Mouse (Mus musculus): ENCODE measurements around the gene Colgalt1. TPM values are rescaled to one million over a fixed set of nuclear protein-coding genes. Genes with fewer than 3 reads are reported as not detected.

The Colgalt1 gene
- polyA plus RNA-seq, 1 experiment from 2014 or later: 67.2 TPM

- Histone ChIP-seq H3K27ac (no peak overlapping the region), H3K4me2 (replicated peaks) (peak overlapping the region; percentile 48), H3K9ac (no peak overlapping the region), H3K4me3 (peak overlapping the region; percentile 5; the same call in 1 of the 2 replicates), H3K4me1 (peaks cover 40% of the 10 kb centered on the region), H3K9me3 (no peaks in the 10 kb centered on the region), H3K36me3 (peaks cover 6% of the 10 kb centered on the region; the same call in 1 of the 2 replicates), H3K27me3 (replicated peaks) (peaks cover 39% of the 10 kb centered on the region)
- 3% methylated on average over 22 of the region's 22 CpGs for WGBS
- peak; percentile 22; the same call in 1 of the 2 replicates for ATAC-seq (ENCODE audit: low FRiP score, low read depth)
These were observed 54.7 kb downstream of the Colgalt1 start for GRCm38 (mm10) chr8:71665331-71666130.

- Histone ChIP-seq H3K4me3 (no peak overlapping the region), H3K9ac (no peak overlapping the region), H3K9me3 (no peaks in the 10 kb centered on the region), H3K36me3 (peaks cover 6% of the 10 kb centered on the region; the same call in 1 of the 2 replicates), H3K4me1 (peaks cover 47% of the 10 kb centered on the region), H3K27me3 (replicated peaks) (peaks cover 30% of the 10 kb centered on the region), H3K27ac (0 out of 2 replicates have a peak overlapping the region, but pooled peaks have one; percentile 3), H3K4me2 (replicated peaks) (0 out of 2 replicates have a peak overlapping the region, but pooled peaks have one; percentile 48)
- ATAC-seq (ENCODE audit: low FRiP score, low read depth): no peak
- 11% methylated on average over 1 of the region's 1 CpGs for WGBS
These were observed 56.1 kb downstream of the Colgalt1 start for GRCm38 (mm10) chr8:71666855-71667254.

DNA sequence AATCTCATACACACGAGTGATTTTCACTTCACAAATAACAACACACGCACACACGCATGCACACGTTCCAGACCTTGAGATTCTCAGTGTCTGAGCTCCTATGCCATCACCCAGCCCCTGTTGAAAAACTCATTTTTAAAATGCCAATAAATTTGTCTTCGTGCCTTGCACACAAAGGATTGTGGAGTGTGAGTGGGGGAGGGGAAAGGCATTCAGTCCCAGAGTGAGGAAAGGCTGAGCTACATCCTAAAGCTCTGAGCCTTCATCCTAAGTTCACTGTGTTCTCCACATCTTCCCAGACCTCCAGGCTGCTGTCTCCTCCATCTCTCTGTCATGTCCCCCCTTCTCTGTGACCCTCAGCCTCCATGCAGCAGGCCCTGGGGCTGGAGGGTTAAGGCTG is 56.5 kb downstream of the Colgalt1 start:
- Histone ChIP-seq H3K9ac (peak overlapping the region; percentile 45), H3K4me3 (no peak overlapping the region), H3K9me3 (no peaks in the 10 kb centered on the region), H3K36me3 (peaks cover 6% of the 10 kb centered on the region; the same call in 1 of the 2 replicates), H3K27me3 (replicated peaks) (peaks cover 28% of the 10 kb centered on the region), H3K4me1 (peaks cover 47% of the 10 kb centered on the region), H3K27ac (no peak overlapping the region), H3K4me2 (replicated peaks) (peak overlapping the region; percentile 48)
- WGBS: 43% methylated on average over 5 of the region's 5 CpGs
- no peak for ATAC-seq (ENCODE audit: low FRiP score, low read depth)

DNA sequence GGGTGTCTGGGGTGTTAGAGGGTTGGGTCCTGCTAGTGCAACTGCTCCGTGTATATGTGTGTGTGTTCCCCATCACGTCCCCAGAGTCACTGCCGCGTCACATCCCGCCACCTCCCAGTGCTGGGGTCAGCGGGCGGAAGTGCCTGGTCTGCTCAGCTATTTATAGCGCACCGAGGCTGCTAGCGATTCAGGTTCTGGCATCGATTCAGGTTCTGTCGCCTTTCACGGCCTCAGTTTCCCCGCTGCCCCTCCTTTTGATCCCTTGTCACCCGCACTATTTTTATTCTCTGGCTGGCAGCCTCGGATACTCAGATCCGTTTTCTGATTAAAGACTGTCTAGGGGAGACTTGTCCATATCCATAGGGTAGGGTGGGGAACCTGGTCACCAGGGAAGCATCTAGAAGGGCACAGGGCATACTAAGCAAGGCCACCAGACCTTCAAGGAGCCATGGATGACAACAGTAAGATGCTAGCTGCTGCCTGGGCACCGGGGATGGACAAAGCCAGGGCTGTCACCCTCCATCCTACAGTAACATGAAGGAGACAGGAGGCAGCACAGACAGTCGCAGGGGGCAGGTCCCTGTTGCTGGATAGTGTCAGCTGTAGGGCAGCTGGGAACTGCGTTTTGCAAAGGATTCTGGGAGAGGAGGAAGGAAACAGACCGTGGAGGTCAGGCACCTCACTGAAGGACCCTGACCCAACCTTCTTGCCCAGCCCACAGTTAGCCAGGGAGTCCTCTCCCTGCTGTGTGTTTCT is 57.6 kb downstream of the Colgalt1 start:
- no peak overlapping the region for H3K27ac ChIP-seq
- no peak for ATAC-seq (ENCODE audit: low FRiP score, low read depth)
- no peak overlapping the region for H3K9ac ChIP-seq

GRCm38 (mm10) chr8:71670198-71670597 is 59.4 kb downstream of the Colgalt1 start:
- Histone ChIP-seq H3K27me3 (replicated peaks) (peaks cover 28% of the 10 kb centered on the region), H3K4me2 (replicated peaks) (peak overlapping the region; percentile 90), H3K27ac (no peak overlapping the region), H3K36me3 (no peaks in the 10 kb centered on the region), H3K9me3 (no peaks in the 10 kb centered on the region), H3K9ac (peak overlapping the region; percentile 70), H3K4me3 (peak overlapping the region; percentile 75), H3K4me1 (peaks cover 46% of the 10 kb centered on the region)
- WGBS: 9% methylated on average over 10 of the region's 12 CpGs
- peak; percentile 12 for ATAC-seq (ENCODE audit: low FRiP score, low read depth)

More for the DNA sequence above, 57.6 kb downstream of the Colgalt1 start:
- Histone ChIP-seq H3K4me1 (peaks cover 47% of the 10 kb centered on the region), H3K9me3 (no peaks in the 10 kb centered on the region), H3K4me2 (replicated peaks) (peak overlapping the region; percentile 48), H3K36me3 (no peaks in the 10 kb centered on the region), H3K27me3 (replicated peaks) (peaks cover 25% of the 10 kb centered on the region), H3K4me3 (peak overlapping the region; percentile 5; the same call in 1 of the 2 replicates)
- 5% methylated on average over 21 of the region's 21 CpGs for WGBS

DNA sequence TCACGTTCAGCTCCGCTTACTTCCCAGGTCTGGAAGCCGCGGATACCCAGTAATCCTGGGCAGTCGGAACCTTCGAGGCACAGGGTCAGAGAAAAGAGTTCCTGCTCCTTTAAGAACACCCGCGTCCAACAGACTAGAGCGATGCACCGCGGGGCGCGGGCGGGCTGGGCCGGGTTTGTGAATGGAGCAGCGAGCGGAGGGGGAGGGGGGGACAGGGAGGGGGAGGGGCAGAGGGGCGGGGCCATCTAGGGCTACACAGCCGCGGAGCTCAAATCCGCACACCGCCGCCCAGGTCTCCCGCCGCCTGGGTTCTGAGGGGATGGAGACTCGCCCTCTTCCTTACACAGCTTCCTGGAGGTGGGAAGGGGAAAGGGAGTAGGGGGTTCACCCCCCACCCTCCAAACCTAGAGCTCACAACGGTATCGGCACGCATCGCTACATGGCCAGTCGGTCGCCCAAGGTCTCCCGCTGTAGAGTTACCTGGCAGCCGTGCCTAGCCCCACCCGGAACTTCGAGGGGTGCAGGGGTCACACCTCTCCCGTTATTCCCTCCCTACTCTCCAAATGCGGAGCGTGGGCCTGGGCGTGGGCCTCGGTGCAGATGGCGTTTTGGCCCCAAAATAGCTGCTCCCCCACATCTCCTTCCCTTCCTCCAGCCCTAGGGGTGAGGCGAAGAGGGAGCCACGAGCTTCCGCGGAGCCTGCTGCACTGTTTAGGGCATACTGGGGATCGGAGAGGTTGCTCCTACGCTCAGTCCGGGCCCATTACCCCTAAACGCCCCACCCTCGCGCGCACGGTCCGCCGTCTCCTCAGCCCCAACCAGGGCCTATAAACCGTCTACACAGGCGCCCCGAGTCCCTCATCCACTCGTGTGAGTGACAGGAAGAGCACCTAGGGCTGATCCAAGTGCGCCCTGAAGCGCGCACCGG is 60.1 kb downstream of the Colgalt1 start:
- Histone ChIP-seq H3K4me3 (peak overlapping the region; percentile 75), H3K9ac (peak overlapping the region; percentile 70), H3K9me3 (no peaks in the 10 kb centered on the region), H3K27me3 (replicated peaks) (peaks cover 35% of the 10 kb centered on the region), H3K36me3 (no peaks in the 10 kb centered on the region), H3K27ac (peak overlapping the region; percentile 72), H3K4me2 (replicated peaks) (peak overlapping the region; percentile 90), H3K4me1 (peaks cover 39% of the 10 kb centered on the region)
- WGBS: under 1% methylated on average over 62 of the region's 64 CpGs
- peak; percentile 63 for ATAC-seq (ENCODE audit: low FRiP score, low read depth)

DNA sequence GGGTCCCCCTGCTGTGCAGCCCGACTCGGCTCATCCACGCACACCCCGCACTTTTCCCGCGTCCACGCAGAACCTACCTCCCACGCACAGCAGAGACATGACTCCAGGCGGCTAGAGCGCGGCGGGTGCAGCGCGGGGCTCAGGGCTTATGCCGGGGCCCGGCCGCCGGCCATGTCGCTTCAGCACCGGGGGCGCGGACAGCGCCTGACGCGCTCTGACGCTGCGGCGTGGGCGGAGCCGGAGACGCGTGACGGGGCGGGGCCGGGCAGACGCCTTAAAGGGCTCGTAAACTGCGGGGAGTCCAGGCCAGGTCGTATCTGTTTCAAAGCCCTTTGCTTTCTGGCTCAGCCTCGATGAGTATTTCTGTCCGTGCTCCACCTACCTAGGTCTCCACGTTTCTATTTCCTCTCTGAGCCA is 60.8 kb downstream of the Colgalt1 start, which contains the start of gene Unc13a:
TSS of gene Unc13a (minus strand) at position 209 of the 417 bp plus-strand sequence.
- ATAC-seq (ENCODE audit: low FRiP score, low read depth): peak; percentile 66
- Histone ChIP-seq H3K27ac (peak within 1 kb of the TSS; percentile 72), H3K9me3 (no peaks in the 10 kb centered on the region), H3K36me3 (no peaks in the 10 kb centered on the region), H3K4me3 (peak within 1 kb of the TSS; percentile 75), H3K9ac (peak within 1 kb of the TSS; percentile 70), H3K4me1 (peaks cover 37% of the 10 kb centered on the region), H3K27me3 (replicated peaks) (peaks cover 42% of the 10 kb centered on the region), H3K4me2 (replicated peaks) (peak within 1 kb of the TSS; percentile 90)
- 0% methylated on average over 42 of the region's 42 CpGs for WGBS

GRCm38 (mm10) chr8:71672168-71672735 is 61.5 kb downstream of the Colgalt1 start:
- Histone ChIP-seq H3K9me3 (no peaks in the 10 kb centered on the region), H3K36me3 (no peaks in the 10 kb centered on the region), H3K27ac (no peak overlapping the region), H3K9ac (0 out of 2 replicates have a peak overlapping the region, but pooled peaks have one; percentile 70), H3K4me3 (peak overlapping the region; percentile 75; the same call in 1 of the 2 replicates), H3K4me2 (replicated peaks) (peak overlapping the region; percentile 90), H3K4me1 (peaks cover 33% of the 10 kb centered on the region), H3K27me3 (replicated peaks) (peaks cover 49% of the 10 kb centered on the region)
- ATAC-seq (ENCODE audit: low FRiP score, low read depth): no peak
- WGBS: 63% methylated on average over 6 of the region's 6 CpGs

DNA sequence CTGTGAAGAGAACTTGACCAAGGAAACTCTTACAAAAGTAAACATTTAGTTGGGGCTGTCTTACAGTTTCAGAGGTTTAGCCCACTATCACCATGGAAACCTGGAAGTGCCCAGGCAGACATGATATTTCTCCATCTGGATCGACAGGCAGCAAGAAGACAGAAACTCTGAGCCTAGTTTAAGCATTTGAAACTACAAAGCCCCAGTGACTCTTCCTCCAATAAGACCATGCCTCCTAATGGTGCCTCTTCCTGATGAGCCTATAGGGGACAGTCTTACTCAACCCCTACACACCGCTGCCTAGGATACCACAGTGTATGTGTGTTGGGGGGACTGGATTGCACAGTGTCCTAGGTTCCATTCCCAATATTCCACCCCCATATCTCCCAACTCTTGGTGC is 63.3 kb downstream of the Colgalt1 start:
- no peak for ATAC-seq (ENCODE audit: low FRiP score, low read depth)

More for the DNA sequence above, 63.3 kb downstream of the Colgalt1 start:
- H3K27ac ChIP-seq: no peak overlapping the region
- H3K4me1 ChIP-seq: peaks cover 17% of the 10 kb centered on the region
- no peaks in the 10 kb centered on the region for H3K36me3 ChIP-seq
- no peak overlapping the region for H3K9ac ChIP-seq
- H3K27me3 ChIP-seq (replicated peaks): peaks cover 59% of the 10 kb centered on the region
- H3K4me3 ChIP-seq: no peak overlapping the region
- H3K4me2 ChIP-seq (replicated peaks): no peak overlapping the region
- H3K9me3 ChIP-seq: no peaks in the 10 kb centered on the region
- 70% methylated on average over 2 of the region's 2 CpGs for WGBS

Data from neural tube, embryonic 12.5 days (tissue).